Mouse (Mus musculus) heart, embryonic 15.5 days (tissue): ENCODE measurements at regions not wholly inside any gene's neighbourhood (a gene's known extent, or its start where the extent isn't known, plus 50 kb on each side); places are given as distances from the start of the nearest gene placed in this dataset.

ENCODE experiments used
- ATAC-seq: fragments of 200-750 bp; cut with Nextera tagmentation; replicated peaks from 2 replicates; pipeline ENCODE4 v1.8.0; 2017; ENCODE audit warnings: low read depth, moderate TSS enrichment; ENCODE audit not compliant: insufficient number of reproducible peaks, insufficient read depth, low FRiP score
- H3K27ac ChIP-seq: fragments of 300-500 bp; sonication (generic); 2 replicates; pipeline ENCODE4 v1.5.1; 2015; ENCODE audit warnings: mild to moderate bottlenecking, inconsistent platforms
- H3K27me3 ChIP-seq: fragments of 300-500 bp; sonication (generic); 2 replicates; pipeline ENCODE4 v1.6.1; 2015; ENCODE audit warnings: inconsistent platforms
- H3K36me3 ChIP-seq: fragments of 300-500 bp; sonication (generic); 2 replicates; pipeline ENCODE4 v1.6.1; 2015; ENCODE audit warnings: mild to moderate bottlenecking, inconsistent platforms
- H3K4me1 ChIP-seq: fragments of 300-500 bp; sonication (generic); replicated peaks from 2 replicates; pipeline ENCODE4 v1.6.1; 2015; ENCODE audit warnings: inconsistent platforms
- H3K4me2 ChIP-seq: fragments of 300-500 bp; sonication (generic); 2 replicates; pipeline ENCODE4 v1.6.1; 2015; ENCODE audit warnings: inconsistent platforms, mild to moderate bottlenecking, moderate library complexity
- H3K4me3 ChIP-seq: fragments of 300-500 bp; sonication (generic); 2 replicates; pipeline ENCODE4 v1.5.1; 2015; ENCODE audit warnings: mild to moderate bottlenecking, inconsistent platforms
- H3K9ac ChIP-seq: fragments of 300-500 bp; sonication (generic); 2 replicates; pipeline ENCODE4 v1.6.1; 2015; ENCODE audit warnings: mild to moderate bottlenecking, inconsistent platforms
- H3K9me3 ChIP-seq: fragments of 300-500 bp; sonication (generic); replicated peaks from 2 replicates; pipeline ENCODE4 v1.6.1; 2016; ENCODE audit warnings: inconsistent platforms
- WGBS: fragments of 180-500 bp; shearing (Covaris S2); methylation state at CpG from one replicate; pipeline ENCODE4 v1.1.7; 2015; ENCODE audit warnings: mixed read lengths; 5-methylcytosine and 5-hydroxymethylcytosine counted together

- ATAC-seq = no peak
- no peaks in the 10 kb centered on the region for H3K9me3 ChIP-seq
- no peak overlapping the region for H3K9ac ChIP-seq
- WGBS = 82% methylated on average over 2 of the region's 2 CpGs
- no peak overlapping the region for H3K4me2 ChIP-seq
- no peaks in the 10 kb centered on the region for H3K27me3 ChIP-seq
- H3K4me3 ChIP-seq = no peak overlapping the region
- no peak overlapping the region for H3K27ac ChIP-seq
- H3K4me1 ChIP-seq = no peaks in the 10 kb centered on the region
- no peaks in the 10 kb centered on the region for H3K36me3 ChIP-seq
These were observed 293.3 kb upstream of the Nrp1 start for GRCm38 (mm10) chr8:128065127-128065526.

DNA sequence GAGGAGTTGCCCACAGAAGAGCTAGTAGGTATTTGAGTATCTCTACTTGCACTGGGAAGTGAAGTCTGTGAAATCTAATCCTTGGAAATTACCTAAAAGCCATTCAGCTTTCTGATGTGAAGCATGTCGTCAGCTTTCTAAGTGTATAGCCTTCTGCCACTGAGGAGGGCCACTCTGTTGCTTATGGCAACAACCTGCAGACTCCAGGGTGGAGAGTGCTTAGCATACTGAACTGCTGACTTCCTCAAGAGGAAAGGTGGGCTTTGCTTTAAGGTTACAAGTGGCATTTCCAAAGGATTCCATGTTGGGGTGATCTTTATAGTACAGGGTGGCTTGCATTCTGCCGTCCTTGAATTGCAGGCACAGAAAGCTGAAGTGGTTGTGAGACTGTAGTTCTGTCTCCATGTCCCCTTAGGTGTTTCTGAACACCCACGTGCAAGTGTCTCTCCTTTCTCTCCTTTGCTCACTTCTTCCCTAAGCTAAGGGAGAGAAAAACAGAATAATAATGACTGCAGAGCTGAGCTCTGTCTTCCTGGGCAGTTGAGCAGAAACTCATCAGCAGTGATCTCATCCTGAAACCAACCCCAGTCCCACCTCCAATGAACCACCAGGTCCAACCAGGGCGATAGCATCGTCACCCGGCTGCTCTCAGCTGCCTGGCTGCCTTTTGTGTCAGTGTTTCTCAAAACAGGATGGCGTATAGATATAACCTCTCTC is 292.3 kb upstream of the Nrp1 start:
- Histone ChIP-seq H3K9me3 (no peaks in the 10 kb centered on the region), H3K36me3 (no peaks in the 10 kb centered on the region), H3K9ac (no peak overlapping the region), H3K27me3 (no peaks in the 10 kb centered on the region), H3K27ac (no peak overlapping the region), H3K4me1 (no peaks in the 10 kb centered on the region), H3K4me3 (no peak overlapping the region), H3K4me2 (no peak overlapping the region)
- ATAC-seq = no peak
- 71% methylated on average over 7 of the region's 7 CpGs for WGBS

- H3K4me3 ChIP-seq = no peak overlapping the region
- no peak overlapping the region for H3K9ac ChIP-seq
- ATAC-seq = no peak
- no peaks in the 10 kb centered on the region for H3K27me3 ChIP-seq
- H3K9me3 ChIP-seq = no peaks in the 10 kb centered on the region
- no peaks in the 10 kb centered on the region for H3K36me3 ChIP-seq
- 73% methylated on average over 2 of the region's 2 CpGs for WGBS
- H3K4me1 ChIP-seq = no peaks in the 10 kb centered on the region
- H3K4me2 ChIP-seq = no peak overlapping the region
- no peak overlapping the region for H3K27ac ChIP-seq
These were observed 288.7 kb upstream of the Nrp1 start for GRCm38 (mm10) chr8:128069749-128070148.

- H3K9me3 ChIP-seq = no peaks in the 10 kb centered on the region
- ATAC-seq = no peak
- H3K36me3 ChIP-seq = no peaks in the 10 kb centered on the region
- H3K27ac ChIP-seq = no peak overlapping the region
- no peak overlapping the region for H3K9ac ChIP-seq
- H3K4me2 ChIP-seq = no peak overlapping the region
- no peaks in the 10 kb centered on the region for H3K27me3 ChIP-seq
- 88% methylated on average over 1 of the region's 1 CpGs for WGBS
- H3K4me3 ChIP-seq = no peak overlapping the region
- no peaks in the 10 kb centered on the region for H3K4me1 ChIP-seq
These were observed 282.8 kb upstream of the Nrp1 start for GRCm38 (mm10) chr8:128075566-128075965.

DNA sequence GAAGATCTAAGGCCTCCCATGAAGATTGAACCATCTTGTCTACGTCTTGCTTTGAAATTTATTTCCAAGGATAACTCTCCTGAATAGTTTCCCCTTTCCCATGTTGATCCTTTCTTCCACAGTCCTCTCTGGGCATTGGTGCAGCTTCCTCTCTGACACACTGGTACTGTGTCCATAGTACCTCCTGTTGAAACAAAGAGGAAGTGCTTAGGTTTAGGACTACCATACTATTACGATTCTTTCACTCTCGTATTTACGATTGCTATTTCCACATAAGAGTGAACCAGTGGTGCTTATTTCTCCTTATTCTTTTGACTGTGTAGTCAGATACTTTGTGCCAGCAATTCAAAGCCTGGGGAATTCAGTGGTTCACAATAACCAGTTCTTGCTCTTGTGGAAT is 282.2 kb upstream of the Nrp1 start:
- no peak for ATAC-seq
- Histone ChIP-seq H3K27me3 (no peaks in the 10 kb centered on the region), H3K4me2 (no peak overlapping the region), H3K4me1 (no peaks in the 10 kb centered on the region), H3K9ac (no peak overlapping the region), H3K9me3 (no peaks in the 10 kb centered on the region), H3K4me3 (no peak overlapping the region), H3K27ac (no peak overlapping the region), H3K36me3 (no peaks in the 10 kb centered on the region)
- WGBS = 90% methylated on average over 4 of the region's 4 CpGs

DNA sequence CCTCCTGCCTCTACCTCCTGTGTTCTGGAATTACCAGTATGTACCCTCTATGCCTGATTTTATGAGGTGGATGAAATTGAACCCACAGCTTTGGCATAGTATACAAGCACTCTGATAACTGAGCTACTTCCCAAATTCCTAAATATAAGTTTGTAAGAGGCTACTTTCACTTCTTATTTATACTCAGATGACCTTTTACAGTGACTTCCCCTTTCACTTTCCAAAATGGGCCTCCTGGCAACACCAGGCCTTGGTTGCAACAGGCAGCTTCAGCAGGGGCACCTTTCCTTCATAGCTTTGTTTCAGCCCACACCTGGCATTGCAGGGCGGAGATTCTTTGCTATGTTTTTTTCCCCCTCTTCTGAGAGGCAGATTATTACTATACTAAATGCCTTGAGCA is 279.7 kb upstream of the Nrp1 start:
- 84% methylated on average over 1 of the region's 1 CpGs for WGBS
- no peak for ATAC-seq
- H3K36me3 ChIP-seq = no peaks in the 10 kb centered on the region
- H3K27me3 ChIP-seq = no peaks in the 10 kb centered on the region
- no peaks in the 10 kb centered on the region for H3K4me1 ChIP-seq
- no peak overlapping the region for H3K9ac ChIP-seq
- no peaks in the 10 kb centered on the region for H3K9me3 ChIP-seq
- H3K27ac ChIP-seq = no peak overlapping the region
- H3K4me2 ChIP-seq = no peak overlapping the region
- no peak overlapping the region for H3K4me3 ChIP-seq

DNA sequence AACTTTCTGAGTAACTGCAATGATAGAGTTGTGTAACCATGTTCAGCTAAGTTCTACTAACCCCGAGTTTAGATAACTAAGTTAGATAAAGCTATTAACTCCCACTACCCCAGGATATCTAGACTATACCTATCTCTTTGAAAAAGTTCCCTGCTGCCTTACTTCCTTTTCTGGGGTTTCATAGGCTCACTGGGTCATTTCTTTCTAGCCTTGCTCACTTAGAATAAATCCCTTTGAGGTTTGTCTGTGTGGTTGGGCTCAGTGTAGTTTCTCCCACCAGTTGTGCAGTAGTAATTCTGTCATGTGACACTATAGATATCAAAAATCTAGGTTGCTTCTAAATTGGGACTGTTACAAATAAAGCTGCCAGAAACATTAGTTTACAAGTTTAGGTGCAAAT is 272.6 kb upstream of the Nrp1 start:
- Histone ChIP-seq H3K4me1 (no peaks in the 10 kb centered on the region), H3K4me3 (no peak overlapping the region), H3K27me3 (no peaks in the 10 kb centered on the region), H3K36me3 (no peaks in the 10 kb centered on the region), H3K27ac (no peak overlapping the region), H3K4me2 (no peak overlapping the region), H3K9me3 (no peaks in the 10 kb centered on the region), H3K9ac (no peak overlapping the region)
- no peak for ATAC-seq
- 44% methylated on average over 1 of the region's 1 CpGs for WGBS

DNA sequence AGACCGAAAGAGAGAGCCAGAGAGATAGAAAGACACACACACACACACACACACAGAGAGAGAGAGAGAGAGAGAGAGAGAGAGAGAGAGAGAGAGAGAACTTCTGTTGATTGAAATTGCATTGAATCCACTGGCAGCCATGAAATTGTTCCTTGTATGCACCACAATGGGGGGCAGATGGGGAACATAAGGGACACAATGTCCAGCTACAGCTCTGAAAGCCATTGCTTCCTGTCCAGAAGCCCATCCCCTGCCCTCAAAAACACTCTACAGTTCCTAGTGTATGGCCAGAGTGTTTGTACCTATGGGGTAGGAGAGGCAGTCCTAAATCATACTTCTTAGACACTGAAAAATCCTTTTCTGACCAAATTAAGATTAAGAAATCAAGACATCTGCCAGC is 270.9 kb upstream of the Nrp1 start:
- no peak for ATAC-seq
- H3K27me3 ChIP-seq = no peaks in the 10 kb centered on the region
- 91% methylated on average over 1 of the region's 1 CpGs for WGBS
- H3K4me1 ChIP-seq = no peaks in the 10 kb centered on the region
- H3K4me2 ChIP-seq = no peak overlapping the region
- no peak overlapping the region for H3K9ac ChIP-seq
- H3K36me3 ChIP-seq = no peaks in the 10 kb centered on the region
- H3K4me3 ChIP-seq = no peak overlapping the region
- no peak overlapping the region for H3K27ac ChIP-seq
- no peaks in the 10 kb centered on the region for H3K9me3 ChIP-seq

GRCm38 (mm10) chr8:128092826-128093225 is 265.6 kb upstream of the Nrp1 start:
- H3K36me3 ChIP-seq = no peaks in the 10 kb centered on the region
- H3K4me1 ChIP-seq = peaks cover 3% of the 10 kb centered on the region; the same call in 1 of the 2 replicates
- H3K4me2 ChIP-seq = no peak overlapping the region
- no peak overlapping the region for H3K27ac ChIP-seq
- H3K9ac ChIP-seq = no peak overlapping the region
- WGBS = 64% methylated on average over 7 of the region's 7 CpGs
- no peaks in the 10 kb centered on the region for H3K9me3 ChIP-seq
- H3K27me3 ChIP-seq = no peaks in the 10 kb centered on the region
- ATAC-seq = no peak
- H3K4me3 ChIP-seq = no peak overlapping the region

DNA sequence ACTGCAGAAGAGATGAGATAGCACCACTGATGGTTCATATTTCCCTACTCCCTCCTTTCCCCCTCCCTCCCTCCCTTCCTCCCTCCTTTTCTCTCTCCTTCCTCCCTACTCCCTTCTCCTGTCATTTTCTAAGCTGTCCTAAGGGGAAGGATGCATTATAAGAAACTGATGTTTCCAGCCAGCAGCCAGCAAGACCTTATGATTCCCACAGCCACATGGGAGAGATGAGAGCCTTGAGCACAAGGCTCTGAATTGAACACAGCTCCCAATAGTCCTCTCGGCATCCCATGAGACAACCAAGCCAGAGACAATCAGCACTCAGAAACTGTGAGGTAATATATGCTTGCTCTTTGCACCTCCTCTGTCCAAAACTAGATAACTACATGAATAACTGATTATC is 263.0 kb upstream of the Nrp1 start:
- no peak for ATAC-seq
- H3K4me1 ChIP-seq = peaks cover 7% of the 10 kb centered on the region
- 56% methylated on average over 1 of the region's 1 CpGs for WGBS

GRCm38 (mm10) chr8:128097601-128098000 is 260.8 kb upstream of the Nrp1 start:
- Histone ChIP-seq H3K4me1 (peaks cover 7% of the 10 kb centered on the region), H3K4me2 (no peak overlapping the region), H3K27ac (no peak overlapping the region), H3K9me3 (no peaks in the 10 kb centered on the region), H3K27me3 (no peaks in the 10 kb centered on the region), H3K36me3 (no peaks in the 10 kb centered on the region), H3K4me3 (no peak overlapping the region), H3K9ac (no peak overlapping the region)
- no peak for ATAC-seq
- WGBS = 66% methylated on average over 3 of the region's 3 CpGs

More for the DNA sequence above, 263.0 kb upstream of the Nrp1 start:
- no peak overlapping the region for H3K4me2 ChIP-seq
- H3K27ac ChIP-seq = no peak overlapping the region
- no peaks in the 10 kb centered on the region for H3K36me3 ChIP-seq
- no peaks in the 10 kb centered on the region for H3K9me3 ChIP-seq
- no peak overlapping the region for H3K4me3 ChIP-seq
- no peak overlapping the region for H3K9ac ChIP-seq
- H3K27me3 ChIP-seq = no peaks in the 10 kb centered on the region

DNA sequence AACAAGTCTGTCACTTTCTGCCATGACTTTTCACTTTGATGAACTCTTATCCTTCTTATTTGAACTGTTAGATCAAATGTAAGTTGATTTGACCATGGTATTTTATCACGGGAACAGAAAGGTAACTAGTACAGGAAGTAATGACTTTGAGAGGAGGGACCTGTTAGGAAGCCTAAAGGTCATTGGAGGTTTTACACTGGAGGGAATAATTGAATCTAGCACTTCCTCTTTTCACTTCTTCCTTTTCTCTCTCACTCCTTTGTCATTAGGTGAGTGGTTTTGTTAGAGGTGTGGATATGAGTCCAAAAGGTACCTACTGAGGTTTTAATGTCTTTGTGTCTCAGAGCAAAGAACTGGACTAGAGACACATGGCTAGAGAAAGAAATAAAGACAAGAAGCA is 255.0 kb upstream of the Nrp1 start:
- Histone ChIP-seq H3K4me3 (no peak overlapping the region), H3K4me2 (no peak overlapping the region), H3K36me3 (no peaks in the 10 kb centered on the region), H3K9me3 (no peaks in the 10 kb centered on the region), H3K9ac (no peak overlapping the region), H3K4me1 (peaks cover 4% of the 10 kb centered on the region), H3K27ac (no peak overlapping the region), H3K27me3 (no peaks in the 10 kb centered on the region)
- WGBS = 81% methylated on average over 1 of the region's 1 CpGs
- no peak for ATAC-seq
